Mouse (Mus musculus): ENCODE results near the gene Dclre1a.

Gene Dclre1a

GRCm38 (mm10) chr19:56547456-56548229 lies at the start of gene Dclre1a:
Gene Dclre1a (minus strand): TSS chr19:56548222.
- peak; percentile 75 to 90 for DNase-seq (ENCODE audit: inconsistent age in 2 of 2, low spot score in 1 of 2)

- DNase-seq (ENCODE audit: inconsistent age in 2 of 2, low spot score in 1 of 2) = no peak
Observed at GRCm38 (mm10) chr19:56592472-56592871, 44.5 kb upstream of the Dclre1a start.

DNA sequence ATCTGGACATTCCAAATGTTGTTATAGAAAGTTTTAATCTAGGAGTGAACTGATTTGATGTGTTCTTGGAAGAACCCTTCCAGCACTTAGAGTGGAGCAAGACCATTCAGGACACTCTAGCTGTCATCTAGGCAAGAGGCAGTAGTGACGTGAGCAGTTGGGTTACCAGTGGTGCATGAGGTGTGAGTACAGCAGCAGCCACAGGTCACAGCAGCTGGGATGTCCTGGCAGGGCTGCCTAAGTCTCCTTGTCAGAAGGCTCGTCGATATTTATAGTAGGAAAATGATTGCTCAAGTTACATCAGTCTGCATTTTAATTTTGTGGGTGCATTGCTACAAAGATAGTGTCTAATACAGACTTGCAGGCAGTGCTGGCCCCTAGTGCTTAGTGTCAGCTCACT lies 42.2 kb upstream of the Dclre1a start:
- DNase-seq (ENCODE audit: inconsistent age in 2 of 2, low spot score in 1 of 2) = no peak

GRCm38 (mm10) chr19:56589455-56589854 lies 41.4 kb upstream of the Dclre1a start:
- DNase-seq (ENCODE audit: inconsistent age in 2 of 2, low spot score in 1 of 2) = no peak

DNA sequence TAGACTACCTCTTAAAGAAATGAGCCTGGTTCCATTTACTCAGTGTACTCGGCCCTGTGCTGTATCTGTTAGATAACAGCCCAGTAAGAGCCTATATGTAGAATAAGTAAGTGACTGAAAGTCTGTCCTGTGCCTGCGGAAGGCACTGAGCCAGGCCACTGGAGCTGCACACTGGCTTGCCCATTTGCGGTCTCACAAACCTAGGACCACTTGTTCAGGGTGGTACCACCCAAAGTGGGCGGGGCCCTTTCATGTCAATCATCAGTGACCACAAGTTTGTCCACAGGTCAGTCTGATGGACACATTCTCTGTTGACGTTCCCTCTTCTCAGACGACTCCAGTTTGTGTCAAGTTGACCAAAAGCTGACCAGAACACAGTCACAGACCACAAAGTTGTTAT lies 41.0 kb upstream of the Dclre1a start:
- no peak for DNase-seq (ENCODE audit: inconsistent age in 2 of 2, low spot score in 1 of 2)

- peak; percentile 75 to 87 for DNase-seq (ENCODE audit: inconsistent age in 2 of 2, low spot score in 1 of 2)
Observed at GRCm38 (mm10) chr19:56588205-56588626, 40.2 kb upstream of the Dclre1a start.

GRCm38 (mm10) chr19:56586320-56586719 lies 38.3 kb upstream of the Dclre1a start:
- DNase-seq (ENCODE audit: inconsistent age in 2 of 2, low spot score in 1 of 2) = no peak

DNA sequence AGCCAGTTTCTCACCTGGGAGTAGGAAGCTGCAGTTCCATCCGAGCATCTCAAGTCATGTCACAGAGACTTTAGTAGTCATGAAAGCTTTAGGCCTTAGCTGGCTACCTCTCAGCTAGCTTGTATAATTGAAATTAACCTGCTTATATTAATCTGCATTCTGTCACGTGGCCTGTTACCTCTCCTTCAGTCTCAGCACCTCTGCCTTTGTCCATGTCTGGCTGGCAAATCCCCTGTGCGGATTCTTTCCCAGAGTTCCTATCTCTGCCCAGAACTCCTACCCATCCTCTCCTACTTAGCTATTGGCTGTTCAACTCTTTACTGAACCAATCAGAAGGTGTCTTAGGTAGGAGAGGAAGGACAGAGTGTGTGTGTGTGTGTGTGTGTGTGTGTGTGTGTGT lies 36.3 kb upstream of the Dclre1a start:
- DNase-seq (ENCODE audit: inconsistent age in 2 of 2, low spot score in 1 of 2) = no peak

- peak in 1 of 2 experiments; percentile 39 for DNase-seq (ENCODE audit: inconsistent age in 2 of 2, low spot score in 1 of 2)
Observed at GRCm38 (mm10) chr19:56583785-56584184, 35.8 kb upstream of the Dclre1a start.

DNA sequence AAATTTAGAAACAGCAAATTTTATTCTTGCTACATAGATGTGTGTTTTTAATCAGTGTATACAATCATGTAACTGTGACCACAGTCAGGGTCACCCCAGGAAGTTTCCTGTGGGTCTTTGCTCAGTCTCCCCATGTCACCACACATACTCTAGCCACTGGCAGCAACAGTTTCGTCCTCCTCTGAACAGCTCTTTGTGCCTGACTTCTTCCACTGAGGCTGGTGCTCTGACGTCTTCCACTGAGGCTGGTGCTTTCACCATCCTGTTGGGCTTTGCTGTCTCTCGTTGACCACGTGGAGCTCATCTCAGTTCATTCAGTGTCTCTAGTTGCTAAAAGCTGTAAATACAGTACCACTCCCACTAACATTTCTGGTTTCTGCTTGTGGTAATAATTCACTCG lies 34.0 kb upstream of the Dclre1a start:
- no peak for DNase-seq (ENCODE audit: inconsistent age in 2 of 2, low spot score in 1 of 2)

DNA sequence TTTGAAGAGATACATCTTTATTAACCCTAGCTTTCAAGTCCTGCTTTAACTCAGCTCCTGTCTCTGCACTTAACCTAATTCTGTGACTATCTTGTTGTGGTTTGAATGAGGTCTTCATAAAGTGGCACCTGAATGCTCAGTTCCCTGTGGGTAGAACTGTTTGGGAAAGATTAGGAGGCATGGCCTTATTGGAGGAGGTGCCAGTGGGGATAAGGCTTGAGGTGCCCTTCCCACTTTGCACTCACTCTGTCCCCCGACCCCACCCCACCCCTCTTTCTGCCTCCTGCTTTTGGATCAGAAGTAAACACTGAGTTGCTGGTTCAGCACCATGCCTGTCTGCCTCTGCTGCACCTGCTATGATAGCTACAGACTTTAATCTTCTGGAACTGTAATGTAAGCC lies 29.8 kb upstream of the Dclre1a start:
- DNase-seq (ENCODE audit: inconsistent age in 2 of 2, low spot score in 1 of 2) = no peak

DNA sequence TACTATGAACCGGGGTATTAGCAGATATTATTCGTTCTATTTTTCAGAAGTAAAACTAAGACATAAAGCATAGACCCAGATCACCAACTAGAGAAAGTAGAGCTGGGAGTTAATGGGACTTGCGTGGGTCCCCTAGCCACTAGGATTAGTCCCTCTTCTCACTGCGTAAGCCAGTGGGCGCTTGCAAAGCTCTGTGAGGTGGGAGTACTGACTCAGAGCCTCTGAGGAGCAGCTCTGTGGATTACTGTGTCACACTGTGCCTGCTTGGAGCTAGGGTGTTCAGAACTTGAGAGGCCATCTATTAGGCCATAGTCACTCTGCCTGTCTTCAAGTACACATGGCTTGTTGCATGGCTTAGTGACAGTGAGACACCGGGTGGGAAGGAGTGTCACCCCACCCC lies 25.2 kb upstream of the Dclre1a start:
- DNase-seq (ENCODE audit: inconsistent age in 2 of 2, low spot score in 1 of 2) = no peak

- no peak for DNase-seq (ENCODE audit: inconsistent age in 2 of 2, low spot score in 1 of 2)
Observed at GRCm38 (mm10) chr19:56571913-56572312, 23.9 kb upstream of the Dclre1a start.

GRCm38 (mm10) chr19:56571234-56571633 lies 23.2 kb upstream of the Dclre1a start:
- DNase-seq (ENCODE audit: inconsistent age in 2 of 2, low spot score in 1 of 2) = no peak

- DNase-seq (ENCODE audit: inconsistent age in 2 of 2, low spot score in 1 of 2) = no peak
Observed at GRCm38 (mm10) chr19:56570781-56571180, 22.8 kb upstream of the Dclre1a start.

DNA sequence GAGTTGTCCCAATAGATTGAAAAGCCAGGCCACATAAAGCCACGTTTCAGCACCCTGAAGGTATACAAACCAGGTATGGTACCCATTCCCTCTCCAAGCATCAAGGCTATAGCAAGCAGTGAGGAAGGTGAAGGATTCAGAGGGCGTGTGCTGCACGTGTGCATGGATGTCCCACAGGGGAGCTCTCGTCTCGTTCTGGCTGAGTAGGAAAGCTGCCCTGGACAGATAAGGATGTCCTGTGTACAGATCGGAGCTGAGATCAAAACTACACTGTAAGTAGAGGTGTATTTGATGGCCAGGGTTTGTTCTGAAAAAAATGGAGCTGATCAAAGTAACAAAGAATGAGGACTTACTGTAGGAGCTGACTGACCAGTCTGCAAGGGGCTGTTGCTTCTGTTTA lies 18.9 kb upstream of the Dclre1a start:
- no peak for DNase-seq (ENCODE audit: inconsistent age in 2 of 2, low spot score in 1 of 2)

DNA sequence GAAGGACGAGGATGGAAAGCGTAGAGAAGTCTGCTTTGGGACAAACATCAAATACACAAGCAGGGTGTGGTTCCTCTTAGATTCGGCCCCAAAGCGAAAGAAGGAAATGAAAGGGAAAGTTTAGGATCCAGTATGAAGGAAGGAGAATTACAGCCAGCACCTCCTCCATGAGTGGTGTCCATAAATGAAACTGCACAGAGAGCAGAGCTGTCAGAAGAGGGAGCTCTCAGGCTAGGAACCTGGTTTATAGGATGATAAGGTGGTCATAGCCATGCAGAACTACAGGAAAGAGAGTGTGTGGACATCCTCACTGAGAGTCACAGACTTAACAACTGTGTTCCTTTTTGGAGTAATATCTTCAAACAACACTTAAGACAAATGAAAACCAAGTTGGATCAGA lies 18.0 kb upstream of the Dclre1a start:
- DNase-seq (ENCODE audit: inconsistent age in 2 of 2, low spot score in 1 of 2) = peak; percentile 33 to 79

- no peak for DNase-seq (ENCODE audit: inconsistent age in 2 of 2, low spot score in 1 of 2)
Observed at GRCm38 (mm10) chr19:56565358-56565757, 17.3 kb upstream of the Dclre1a start.

- DNase-seq (ENCODE audit: inconsistent age in 2 of 2, low spot score in 1 of 2) = no peak
Observed at GRCm38 (mm10) chr19:56563469-56563868, 15.4 kb upstream of the Dclre1a start.

GRCm38 (mm10) chr19:56562433-56563138 lies 14.6 kb upstream of the Dclre1a start:
- DNase-seq (ENCODE audit: inconsistent age in 2 of 2, low spot score in 1 of 2) = no peak

- peak; percentile 78 to 85 for DNase-seq (ENCODE audit: inconsistent age in 2 of 2, low spot score in 1 of 2)
Observed at GRCm38 (mm10) chr19:56555972-56556371, 8.0 kb upstream of the Dclre1a start.

- no peak for DNase-seq (ENCODE audit: inconsistent age in 2 of 2, low spot score in 1 of 2)
Observed at GRCm38 (mm10) chr19:56553177-56553576, 5.2 kb upstream of the Dclre1a start.
